Mouse (Mus musculus): ENCODE measurements around the gene Cwc27. TPM values are rescaled to one million over a fixed set of nuclear protein-coding genes. Genes with fewer than 3 reads are reported as not detected.

Gene Cwc27
- polyA plus RNA-seq, 1 experiment from 2014 or later = 27.9 TPM

DNA sequence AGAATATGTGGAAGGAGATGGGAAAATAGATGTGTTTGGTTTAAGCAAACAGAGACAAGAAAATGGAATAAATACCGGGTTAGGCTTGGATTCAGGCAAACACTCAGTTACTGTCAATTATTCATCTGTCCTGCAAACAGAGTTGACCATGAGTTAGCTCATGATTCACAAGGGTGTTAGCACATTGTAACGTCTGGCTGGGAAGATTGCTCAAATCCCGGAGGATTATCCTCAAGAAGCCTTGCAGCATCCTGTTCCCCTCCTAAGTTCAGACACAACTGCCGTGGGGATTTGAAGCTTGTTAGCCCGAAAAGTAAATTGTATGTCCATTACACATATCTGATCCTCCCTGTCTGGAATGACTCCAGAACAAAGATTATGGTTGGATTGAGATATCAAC, 228.6 kb downstream of the Cwc27 start:
- H3K27ac ChIP-seq = no peak overlapping the region
- peaks cover 5% of the 10 kb centered on the region; the same call in 1 of the 2 replicates for H3K4me1 ChIP-seq (replicated peaks)
- 81% methylated on average over 5 of the region's 5 CpGs for WGBS
- H3K27me3 ChIP-seq (ENCODE audit: insufficient read depth, poor library complexity, severe bottlenecking) = no peaks in the 10 kb centered on the region
- H3K36me3 ChIP-seq = no peaks in the 10 kb centered on the region
- DNase-seq (ENCODE audit: low spot score) = no peak
- no peaks in the 10 kb centered on the region for H3K9me3 ChIP-seq
- no peak overlapping the region for H3K4me3 ChIP-seq

Other genes with a start within 250 kb of the Cwc27 start
- gene Srek1ip1, start 24.7 kb downstream of the Cwc27 start, polyA plus RNA-seq (2016; fragmentation: Nextera tagmentation; extraction: Ambion mirVana) = 14.2 and 21.5 TPM in 2 replicates
- 0.34 TPM in 1 of 2 replicates, not detected in the other for gene Shisal2b, start 46.8 kb upstream of the Cwc27 start, polyA plus RNA-seq (2016; fragmentation: Nextera tagmentation; extraction: Ambion mirVana)
- 0.66 and 1.0 TPM in 2 replicates for gene Rgs7bp, start 237.8 kb upstream of the Cwc27 start, polyA plus RNA-seq (2016; fragmentation: Nextera tagmentation; extraction: Ambion mirVana)

Data from hindbrain, embryonic 10.5 days (tissue).